Mouse (Mus musculus) G1E-ER4 (cell line): ENCODE data around the gene Prkcb. TPM values are rescaled to one million over a fixed set of nuclear protein-coding genes. Genes with fewer than 3 reads are reported as not detected.

Experiments
- GATA1 ChIP-seq: IDR thresholded peaks from one replicate; pipeline ENCODE4 v1.8.0; 2012; ENCODE audit warnings: low read length, inconsistent platforms
- polyA plus RNA-seq: library from polyadenylated mRNA; stranded (reverse); fragments of >175 nt; gene quantifications from 2 replicates; pipeline ENCODE4 v1.2.3, GENCODE M21; 2012

Gene Prkcb
- polyA plus RNA-seq, 1 experiment, result not detected

DNA sequence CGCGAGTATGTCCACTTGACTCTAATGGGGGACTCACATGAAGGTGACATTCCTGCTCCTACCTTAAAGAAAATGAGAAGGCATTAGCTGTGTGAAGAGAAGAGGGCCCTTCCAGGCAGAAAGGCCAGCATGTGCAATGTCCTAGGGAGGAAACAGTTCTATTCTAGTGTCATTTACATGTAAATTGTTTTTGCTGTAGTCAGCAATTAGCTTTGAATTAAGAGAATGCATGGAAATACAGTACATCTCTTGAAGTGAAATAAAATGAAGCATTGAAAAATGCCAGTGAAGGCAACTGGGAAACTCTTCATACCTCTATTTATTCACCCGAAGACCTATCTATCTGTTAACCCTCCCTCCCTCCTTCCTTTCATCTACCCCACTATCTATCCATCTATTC is 48.8 kb downstream of the Prkcb start:
- TF ChIP-seq GATA1, result no peak

GRCm38 (mm10) chr7:122338055-122338454 is 49.5 kb downstream of the Prkcb start:
- TF ChIP-seq GATA1, result no peak

GRCm38 (mm10) chr7:122339476-122339875 is 50.9 kb downstream of the Prkcb start:
- no peak for TF ChIP-seq GATA1

DNA sequence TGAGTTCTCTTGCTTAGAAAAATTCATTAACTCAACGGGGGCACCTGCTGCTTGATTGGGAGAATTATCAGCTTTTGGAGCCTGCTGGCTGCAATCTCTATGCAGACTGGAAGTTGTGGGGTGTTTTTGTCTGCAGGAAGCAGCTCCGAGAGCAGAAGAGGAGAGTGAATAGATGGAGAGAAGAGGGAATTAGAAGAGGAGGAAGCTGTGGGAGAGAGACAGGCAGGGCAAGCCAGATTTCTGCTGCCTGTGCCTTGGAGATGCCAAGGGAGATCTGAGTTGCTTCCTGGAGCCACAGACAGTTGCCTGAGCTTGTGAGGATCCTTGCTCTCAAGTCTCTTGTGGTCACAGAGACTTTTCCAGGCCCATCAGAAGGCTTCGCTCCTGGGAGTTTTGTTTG is 53.3 kb downstream of the Prkcb start:
- TF ChIP-seq GATA1, result no peak

- no peak for TF ChIP-seq GATA1
Measured at GRCm38 (mm10) chr7:122344656-122345055, 56.1 kb downstream of the Prkcb start.

DNA sequence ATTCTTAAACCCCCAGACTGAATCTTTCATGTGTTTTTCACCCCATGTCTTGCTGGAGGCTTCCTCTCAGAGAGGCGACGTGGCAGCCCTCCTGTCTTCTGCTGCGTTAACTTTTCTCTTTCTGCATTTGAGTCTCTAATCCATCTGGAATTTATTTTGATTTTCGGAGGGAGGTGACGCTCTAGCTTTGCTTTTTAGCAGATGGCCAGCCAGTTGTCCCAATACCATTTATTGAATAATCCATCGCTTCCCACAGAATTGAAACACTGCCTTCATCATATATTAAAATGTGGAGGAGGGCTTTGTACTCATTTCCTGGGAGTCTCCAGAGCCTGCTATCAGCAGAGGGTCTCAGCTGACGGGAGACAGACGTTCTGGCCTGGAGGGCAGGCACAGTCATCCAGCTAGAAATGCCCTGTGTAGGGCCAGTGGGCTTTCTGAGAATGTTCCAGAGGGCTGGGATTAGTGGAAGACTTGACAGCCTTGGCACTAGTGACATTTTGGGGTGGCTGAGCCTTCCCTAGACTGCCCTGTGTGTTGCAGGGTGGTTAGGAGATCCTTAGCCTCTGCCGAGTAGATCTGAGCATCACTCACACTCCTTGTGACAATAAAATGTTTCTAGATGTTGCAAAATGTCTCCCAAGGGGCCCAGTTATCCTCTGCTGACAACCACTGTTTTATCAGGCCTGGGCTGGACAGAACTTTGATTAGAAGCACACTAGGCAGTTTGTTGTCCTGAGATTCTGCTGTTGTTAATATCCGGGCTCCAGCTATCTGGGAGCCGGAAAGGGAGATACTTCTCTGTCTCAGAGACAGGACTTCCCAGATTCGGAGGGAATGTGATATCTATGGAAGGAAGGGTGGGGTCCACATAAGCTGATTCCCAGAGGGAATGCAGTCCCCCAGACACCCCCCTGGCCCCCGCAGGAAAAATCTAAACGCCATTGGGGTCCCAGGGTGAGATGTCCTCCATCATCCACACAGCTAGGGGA is 58.0 kb downstream of the Prkcb start:
- no peak for TF ChIP-seq GATA1

GRCm38 (mm10) chr7:122347433-122347832 is 58.9 kb downstream of the Prkcb start:
- no peak for TF ChIP-seq GATA1

DNA sequence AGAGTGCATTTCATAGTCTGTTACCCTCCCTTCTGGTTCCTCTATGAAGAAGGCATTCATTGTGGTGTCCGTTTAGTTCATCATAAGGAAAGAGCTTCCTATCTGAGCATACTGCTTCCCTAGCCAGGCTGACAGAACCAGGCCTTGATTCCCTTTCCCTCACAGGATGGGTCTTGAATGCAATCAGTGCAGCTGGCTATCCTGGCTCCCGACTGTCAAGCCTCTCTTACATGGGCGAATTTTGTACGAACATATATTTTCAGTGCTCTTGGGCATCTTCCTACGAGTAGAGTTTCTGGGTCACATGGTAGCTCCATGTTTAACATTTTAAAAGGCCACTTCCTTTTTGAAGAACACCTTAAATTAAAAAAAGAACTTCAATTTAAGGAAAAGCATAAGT is 61.4 kb downstream of the Prkcb start:
- TF ChIP-seq GATA1, result no peak

GRCm38 (mm10) chr7:122350741-122351140 is 62.2 kb downstream of the Prkcb start:
- no peak for TF ChIP-seq GATA1

- TF ChIP-seq GATA1, result no peak
Measured at GRCm38 (mm10) chr7:122351816-122352215, 63.3 kb downstream of the Prkcb start.

DNA sequence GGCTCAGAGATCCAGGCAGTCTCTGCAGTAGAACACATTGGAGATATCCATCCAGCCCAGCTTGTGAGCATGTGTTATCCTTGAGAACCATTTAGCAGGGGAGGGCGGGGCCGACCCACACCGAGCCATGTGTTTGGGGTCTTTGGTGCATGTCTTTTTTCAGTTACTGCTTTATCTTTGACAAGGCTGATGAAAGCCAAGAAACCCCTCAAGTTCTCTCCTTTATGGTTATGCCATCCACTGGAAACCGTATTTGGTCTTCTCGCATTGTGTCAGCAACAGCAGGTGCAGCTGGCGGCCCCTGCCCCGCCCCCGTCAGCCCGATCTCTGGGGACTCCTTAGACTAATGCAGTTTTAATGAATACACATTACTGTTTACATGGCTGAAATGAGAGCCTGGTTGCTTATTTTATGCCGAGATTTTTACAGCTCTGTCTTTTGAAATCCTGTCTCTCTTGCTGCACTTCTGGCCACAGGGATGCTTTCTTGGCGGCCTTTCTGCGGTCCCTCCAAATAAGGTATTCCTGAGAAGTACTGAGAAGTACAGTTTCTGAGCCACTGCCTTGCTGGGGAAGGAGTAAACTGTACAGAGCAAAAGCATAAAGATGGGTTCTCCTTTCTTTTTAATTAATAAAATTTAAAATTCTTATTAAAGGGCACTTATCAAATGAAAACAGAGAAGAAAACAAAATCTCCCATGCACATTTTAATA is 64.2 kb downstream of the Prkcb start:
- no peak for TF ChIP-seq GATA1

- TF ChIP-seq GATA1, result no peak
Measured at GRCm38 (mm10) chr7:122353329-122353728, 64.8 kb downstream of the Prkcb start.

DNA sequence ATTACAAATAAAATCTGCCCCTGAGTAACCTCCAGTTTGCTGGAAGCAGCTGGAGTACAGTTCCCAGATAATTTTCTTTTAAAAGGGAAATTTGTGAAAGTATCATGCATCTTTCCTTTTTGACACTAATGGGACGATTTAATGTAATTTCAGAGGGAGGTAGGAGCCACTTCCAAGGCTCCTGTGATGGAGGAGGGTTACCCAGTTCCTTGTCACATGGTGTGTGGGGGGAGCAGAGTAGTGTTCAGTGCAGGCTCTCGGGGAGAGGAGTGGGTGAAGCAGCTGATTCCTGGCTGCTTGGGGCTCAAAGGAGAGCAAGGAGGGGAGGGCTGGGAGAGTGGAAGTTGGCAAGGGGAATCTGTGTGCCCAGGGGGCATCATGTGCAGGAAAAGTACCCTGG is 68.4 kb downstream of the Prkcb start:
- no peak for TF ChIP-seq GATA1

- no peak for TF ChIP-seq GATA1
Measured at GRCm38 (mm10) chr7:122357847-122358246, 69.3 kb downstream of the Prkcb start.

- no peak for TF ChIP-seq GATA1
Measured at GRCm38 (mm10) chr7:122366635-122367034, 78.1 kb downstream of the Prkcb start.

DNA sequence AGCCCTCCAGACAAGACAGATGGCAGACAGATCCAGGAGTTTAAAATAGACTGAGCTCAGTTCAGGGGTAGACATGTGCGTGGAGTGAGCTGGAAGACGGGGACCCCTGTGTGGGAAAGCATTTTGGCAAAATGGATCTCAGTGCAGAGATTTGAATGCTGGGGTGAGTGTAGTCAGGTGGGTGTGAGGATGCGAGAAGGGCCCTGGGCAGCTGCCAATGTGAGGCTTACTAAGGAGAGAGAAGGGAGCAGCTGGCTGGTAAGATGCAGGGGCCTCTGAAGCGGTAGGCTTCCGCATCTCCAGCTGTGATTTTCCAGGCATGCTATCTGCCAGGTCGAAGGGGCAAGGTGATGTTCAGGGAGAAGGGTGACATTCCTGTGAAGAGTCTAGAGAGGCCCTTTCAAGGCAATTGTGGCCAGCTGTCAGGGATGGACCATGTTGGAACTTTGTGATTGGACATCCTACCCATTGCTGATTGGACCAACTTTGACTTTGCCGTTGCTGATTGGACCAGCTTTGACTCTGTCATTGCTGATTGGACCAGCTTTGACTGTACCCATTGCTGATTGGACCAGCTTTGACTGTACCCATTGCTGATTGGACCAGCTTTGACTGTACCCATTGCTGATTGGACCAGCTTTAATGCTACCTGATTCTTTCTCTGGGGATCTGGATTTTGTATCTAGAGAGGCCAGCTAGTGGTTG is 78.9 kb downstream of the Prkcb start:
- no peak for TF ChIP-seq GATA1
